Mouse (Mus musculus): Measurements from ENCODE around the gene Tab2. TPM values are rescaled to one million over a fixed set of nuclear protein-coding genes. Genes with fewer than 3 reads are reported as not detected.

The Tab2 gene
- polyA plus RNA-seq, 1 experiment: 39.3 TPM

- no peak for DNase-seq
- 83% methylated on average over 11 of the region's 11 CpGs for WGBS
- H3K27ac ChIP-seq (ENCODE audit: insufficient read depth, low read length): no peak overlapping the region
- H3K27me3 ChIP-seq (ENCODE audit: control insufficient read depth, insufficient read depth, low read length): no peaks in the 10 kb centered on the region
- H3K4me1 ChIP-seq (ENCODE audit: control insufficient read depth, insufficient read depth, low read length): peaks cover 4% of the 10 kb centered on the region; the same call in 1 of the 2 replicates
- TF ChIP-seq POLR2A (IDR thresholded peaks at IDR 0.05; ENCODE audit: borderline replicate concordance, insufficient read depth, low read length) (no peak), CTCF (IDR thresholded peaks at IDR 0.05; ENCODE audit: borderline replicate concordance, insufficient read depth, low read depth, low read length) (no peak)
- H3K4me3 ChIP-seq (replicated peaks; ENCODE audit: insufficient read depth, low read depth, low read length): no peak overlapping the region
Measured at GRCm38 (mm10) chr10:7925481-7925880, 30.5 kb downstream of the Tab2 start.

GRCm38 (mm10) chr10:7923433-7923832 lies 32.6 kb downstream of the Tab2 start:
- WGBS: 97% methylated on average over 1 of the region's 1 CpGs

GRCm38 (mm10) chr10:7911268-7911667 lies 44.8 kb downstream of the Tab2 start:
- DNase-seq: peak; percentile 44 to 57
- Histone ChIP-seq H3K27ac (ENCODE audit: insufficient read depth, low read length) (no peak overlapping the region), H3K4me1 (ENCODE audit: control insufficient read depth, insufficient read depth, low read length) (0 out of 2 replicates have a peak, but pooled peaks cover 2% of the 10 kb centered on the region), H3K4me3 (replicated peaks; ENCODE audit: insufficient read depth, low read depth, low read length) (no peak overlapping the region), H3K27me3 (ENCODE audit: control insufficient read depth, insufficient read depth, low read length) (no peaks in the 10 kb centered on the region)
- WGBS: 7% methylated on average over 10 of the region's 10 CpGs
- no peak for TF ChIP-seq POLR2A (IDR thresholded peaks at IDR 0.05; ENCODE audit: borderline replicate concordance, insufficient read depth, low read length)
- no peak for TF ChIP-seq CTCF (IDR thresholded peaks at IDR 0.05; ENCODE audit: borderline replicate concordance, insufficient read depth, low read depth, low read length)

More at GRCm38 (mm10) chr10:7923433-7923832, 32.6 kb downstream of the Tab2 start:
- Histone ChIP-seq H3K27me3 (ENCODE audit: control insufficient read depth, insufficient read depth, low read length) (no peaks in the 10 kb centered on the region; the same call in 1 of the 2 replicates), H3K4me3 (replicated peaks; ENCODE audit: insufficient read depth, low read depth, low read length) (no peak overlapping the region), H3K27ac (ENCODE audit: insufficient read depth, low read length) (no peak overlapping the region), H3K4me1 (ENCODE audit: control insufficient read depth, insufficient read depth, low read length) (peaks cover 4% of the 10 kb centered on the region; the same call in 1 of the 2 replicates)
- no peak for TF ChIP-seq POLR2A (IDR thresholded peaks at IDR 0.05; ENCODE audit: borderline replicate concordance, insufficient read depth, low read length)
- TF ChIP-seq CTCF (IDR thresholded peaks at IDR 0.05; ENCODE audit: borderline replicate concordance, insufficient read depth, low read depth, low read length): no peak
- no peak for DNase-seq

GRCm38 (mm10) chr10:7907151-7907550 lies 48.9 kb downstream of the Tab2 start:
- Histone ChIP-seq H3K27me3 (ENCODE audit: control insufficient read depth, insufficient read depth, low read length) (no peaks in the 10 kb centered on the region), H3K27ac (ENCODE audit: insufficient read depth, low read length) (no peak overlapping the region), H3K4me1 (ENCODE audit: control insufficient read depth, insufficient read depth, low read length) (0 out of 2 replicates have a peak, but pooled peaks cover 2% of the 10 kb centered on the region), H3K4me3 (replicated peaks; ENCODE audit: insufficient read depth, low read depth, low read length) (no peak overlapping the region)
- WGBS: 79% methylated on average over 12 of the region's 12 CpGs
- DNase-seq: no peak
- TF ChIP-seq CTCF (IDR thresholded peaks at IDR 0.05; ENCODE audit: borderline replicate concordance, insufficient read depth, low read depth, low read length) (no peak), POLR2A (IDR thresholded peaks at IDR 0.05; ENCODE audit: borderline replicate concordance, insufficient read depth, low read length) (no peak)

GRCm38 (mm10) chr10:7904157-7904556 lies 51.9 kb downstream of the Tab2 start:
- Histone ChIP-seq H3K4me3 (replicated peaks; ENCODE audit: insufficient read depth, low read depth, low read length) (no peak overlapping the region), H3K27ac (ENCODE audit: insufficient read depth, low read length) (no peak overlapping the region), H3K27me3 (ENCODE audit: control insufficient read depth, insufficient read depth, low read length) (no peaks in the 10 kb centered on the region), H3K4me1 (ENCODE audit: control insufficient read depth, insufficient read depth, low read length) (no peaks in the 10 kb centered on the region)
- 92% methylated on average over 5 of the region's 5 CpGs for WGBS
- DNase-seq: no peak
- no peak for TF ChIP-seq POLR2A (IDR thresholded peaks at IDR 0.05; ENCODE audit: borderline replicate concordance, insufficient read depth, low read length)
- TF ChIP-seq CTCF (IDR thresholded peaks at IDR 0.05; ENCODE audit: borderline replicate concordance, insufficient read depth, low read depth, low read length): no peak

GRCm38 (mm10) chr10:7900719-7901627 lies 55.1 kb downstream of the Tab2 start:
- no peak overlapping the region for H3K27ac ChIP-seq (ENCODE audit: insufficient read depth, low read length)
- no peaks in the 10 kb centered on the region for H3K27me3 ChIP-seq (ENCODE audit: control insufficient read depth, insufficient read depth, low read length)
- no peaks in the 10 kb centered on the region for H3K4me1 ChIP-seq (ENCODE audit: control insufficient read depth, insufficient read depth, low read length)
- no peak for DNase-seq
- no peak for TF ChIP-seq POLR2A (IDR thresholded peaks at IDR 0.05; ENCODE audit: borderline replicate concordance, insufficient read depth, low read length)
- TF ChIP-seq CTCF (IDR thresholded peaks at IDR 0.05; ENCODE audit: borderline replicate concordance, insufficient read depth, low read depth, low read length): no peak
- 68% methylated on average over 14 of the region's 14 CpGs for WGBS
- no peak overlapping the region for H3K4me3 ChIP-seq (replicated peaks; ENCODE audit: insufficient read depth, low read depth, low read length)

- Histone ChIP-seq H3K27ac (ENCODE audit: insufficient read depth, low read length) (no peak overlapping the region), H3K4me3 (replicated peaks; ENCODE audit: insufficient read depth, low read depth, low read length) (no peak overlapping the region), H3K4me1 (ENCODE audit: control insufficient read depth, insufficient read depth, low read length) (no peaks in the 10 kb centered on the region), H3K27me3 (ENCODE audit: control insufficient read depth, insufficient read depth, low read length) (no peaks in the 10 kb centered on the region)
- WGBS: 91% methylated on average over 11 of the region's 11 CpGs
- DNase-seq: no peak
- no peak for TF ChIP-seq CTCF (IDR thresholded peaks at IDR 0.05; ENCODE audit: borderline replicate concordance, insufficient read depth, low read depth, low read length)
- no peak for TF ChIP-seq POLR2A (IDR thresholded peaks at IDR 0.05; ENCODE audit: borderline replicate concordance, insufficient read depth, low read length)
Measured at GRCm38 (mm10) chr10:7888256-7888868, 67.7 kb downstream of the Tab2 start.
